24 mouse cellular contexts compared by ENCODE assay signal in genomic region chr7:129079786-129080185, GRCm38 (mm10).
DNase-seq lines count a peak whose midpoint lies in the region; ATAC-seq and TF ChIP-seq lines count a peak whose summit lies in the region.
"Had no signal": no experiment of that assay in that cellular context is flagged by ENCODE, and none has a peak within 500 bp of the region (broad histone marks: within the 10 kb centered on the region; RNA-seq: fewer than 3 reads in every experiment).

No protein-coding gene starts in this region.

- TF ChIP-seq POLR2A in cerebellum, adult 2 months (IDR thresholded peaks at IDR 0.05; ENCODE audit: borderline replicate concordance, insufficient read depth, low read length), result no peak

- TF ChIP-seq EP300 in liver, postnatal 0 days (IDR thresholded peaks at IDR 0.05; ENCODE audit: low read depth), result no peak

- 6% methylated on average over 6 of the region's 6 CpGs for WGBS in cerebellum, adult 2 months
- 80% methylated on average over 6 of the region's 6 CpGs for WGBS in liver, postnatal 0 days (ENCODE audit: insufficient replicate concordance)
- 79% methylated on average over 6 of the region's 6 CpGs for WGBS in liver, embryonic 11.5 days

- H3K27ac ChIP-seq in cerebellum, adult 2 months (ENCODE audit: insufficient read depth, low read length), result no peak overlapping the region
- H3K27ac ChIP-seq in liver, postnatal 0 days (ENCODE audit: low read depth), result no peak overlapping the region
- H3K27ac ChIP-seq in liver, embryonic 11.5 days (ENCODE audit: low read depth, low read length), result no peak overlapping the region
- H3K27ac ChIP-seq: embryonic facial prominence, embryonic 12.5 days; forebrain, embryonic 13.5 days; gastrocnemius, adult 2 months; heart, embryonic 10.5 days; hindbrain, embryonic 12.5 days had no signal

- H3K36me3 ChIP-seq in liver, postnatal 0 days (replicated peaks; ENCODE audit: insufficient read depth, low read length), result no peaks in the 10 kb centered on the region
- no peaks in the 10 kb centered on the region for H3K36me3 ChIP-seq in liver, embryonic 11.5 days (ENCODE audit: control insufficient read depth, insufficient read depth, low read length)
- H3K36me3 ChIP-seq: embryonic facial prominence, embryonic 12.5 days; G1E; heart, embryonic 10.5 days; hindbrain, embryonic 12.5 days had no signal

- no peaks in the 10 kb centered on the region for H3K27me3 ChIP-seq in cerebellum, adult 2 months (ENCODE audit: control insufficient read depth, insufficient read depth, low read length)
- H3K27me3 ChIP-seq in liver, postnatal 0 days (ENCODE audit: insufficient read depth, low read length), result no peaks in the 10 kb centered on the region
- H3K27me3 ChIP-seq in liver, embryonic 11.5 days (replicated peaks; ENCODE audit: control insufficient read depth, insufficient read depth, low read length), result no peaks in the 10 kb centered on the region
- H3K27me3 ChIP-seq: embryonic facial prominence, embryonic 12.5 days; forebrain, embryonic 13.5 days; hindbrain, embryonic 12.5 days had no signal

- no peaks in the 10 kb centered on the region for H3K4me1 ChIP-seq in cerebellum, adult 2 months (ENCODE audit: control insufficient read depth, insufficient read depth, low read length)
- no peaks in the 10 kb centered on the region for H3K4me1 ChIP-seq in liver, postnatal 0 days (ENCODE audit: insufficient read depth)
- no peaks in the 10 kb centered on the region for H3K4me1 ChIP-seq in liver, embryonic 11.5 days (replicated peaks; ENCODE audit: control insufficient read depth, insufficient read depth, low read length)
- H3K4me1 ChIP-seq: embryonic facial prominence, embryonic 12.5 days; forebrain, embryonic 13.5 days; heart, embryonic 10.5 days; hindbrain, embryonic 12.5 days had no signal

- no peaks in the 10 kb centered on the region for H3K9me3 ChIP-seq in liver, postnatal 0 days (ENCODE audit: low read length)
- H3K9me3 ChIP-seq in liver, embryonic 11.5 days (ENCODE audit: control insufficient read depth, low read length), result no peaks in the 10 kb centered on the region
- H3K9me3 ChIP-seq: embryonic facial prominence, embryonic 12.5 days; forebrain, embryonic 13.5 days; heart, embryonic 10.5 days; hindbrain, embryonic 12.5 days had no signal

- no peak for ATAC-seq in liver, postnatal 0 days
- no peak for ATAC-seq in liver, embryonic 11.5 days (replicated peaks; ENCODE audit: low FRiP score)
- ATAC-seq: CD4-positive, CD25-positive, alpha-beta regulatory T cell, adult 4 months; forebrain, embryonic 13.5 days had no signal

- no peak for TF ChIP-seq CTCF in cerebellum, adult 2 months (IDR thresholded peaks at IDR 0.05; ENCODE audit: borderline replicate concordance, insufficient read depth, low read depth, low read length)
- TF ChIP-seq CTCF in liver, postnatal 0 days (IDR thresholded peaks at IDR 0.05; ENCODE audit: low read depth), result no peak

- H3K9ac ChIP-seq in liver, postnatal 0 days (replicated peaks), result no peak overlapping the region
- H3K9ac ChIP-seq in liver, embryonic 11.5 days (ENCODE audit: low read depth, low read length), result no peak overlapping the region
- H3K9ac ChIP-seq: embryonic facial prominence, embryonic 12.5 days; forebrain, embryonic 13.5 days; hindbrain, embryonic 12.5 days had no signal

- peak; percentile 58 to 68 for DNase-seq in cerebellum, postnatal 10 days
- DNase-seq in cerebellum, adult 2 months, result no peak
- peak; percentile 37 for DNase-seq in heart, adult 11 months
- DNase-seq in heart, adult 18-20 months, result no peak
- DNase-seq in liver, postnatal 0 days, result peak; percentile 13
- no peak for DNase-seq in liver, embryonic 11.5 days (ENCODE audit: low spot score)
- DNase-seq in retina, postnatal 1 day, result peak; percentile 9
- DNase-seq in retina, embryonic 14.5 days (ENCODE audit: low spot score), result no peak
- DNase-seq: adrenal gland, adult 8-10 months; adrenal gland, postnatal 36 days; B cell, adult 2 months; cerebellum, adult 11-12 months; cerebellum, adult 9-11 months; embryo, embryonic 11 days; gastrocnemius, adult 2 months; gastrocnemius, postnatal 25 days; heart, postnatal 10 days; heart, postnatal 4 days had no signal

- no peak overlapping the region for H3K4me3 ChIP-seq in cerebellum, adult 2 months (replicated peaks; ENCODE audit: insufficient read depth, low read depth, low read length)
- no peak overlapping the region for H3K4me3 ChIP-seq in liver, postnatal 0 days (ENCODE audit: low read depth, low read length)
- H3K4me3 ChIP-seq in liver, embryonic 11.5 days (ENCODE audit: low read depth, low read length), result no peak overlapping the region
- H3K4me3 ChIP-seq: embryonic facial prominence, embryonic 12.5 days; forebrain, embryonic 13.5 days; gastrocnemius, adult 2 months; heart, embryonic 10.5 days; hindbrain, embryonic 12.5 days had no signal

- no peak overlapping the region for H3K4me2 ChIP-seq in liver, postnatal 0 days (ENCODE audit: low read depth, low read length)
- no peak overlapping the region for H3K4me2 ChIP-seq in liver, embryonic 11.5 days
- H3K4me2 ChIP-seq: embryonic facial prominence, embryonic 12.5 days; forebrain, embryonic 13.5 days; hindbrain, embryonic 12.5 days had no signal

Comparison
In these comparisons a context has a peak if more than half of its experiments do, and no peak if none do; other contexts are left out.
1. DNase-seq: peak in cerebellum, postnatal 10 days (2 of 2), heart, adult 11 months (single experiment), liver, postnatal 0 days (single experiment) and retina, postnatal 1 day (single experiment); none in cerebellum, adult 2 months (0 of 2), heart, adult 18-20 months (0 of 2), liver, embryonic 11.5 days (single experiment) and retina, embryonic 14.5 days (single experiment).